Mouse (Mus musculus) cortical plate, adult 2 months (tissue): ENCODE measurements around the gene Eid2. TPM values are rescaled to one million over a fixed set of nuclear protein-coding genes. Genes with fewer than 3 reads are reported as not detected.

Source experiments
- H3K27ac ChIP-seq: fragments of 200-500 bp; 2 replicates; pipeline ENCODE4 v1.5.1; 2012; ENCODE audit warnings: low read length, control low read depth, inconsistent platforms; ENCODE audit not compliant: insufficient read depth
- H3K4me1 ChIP-seq: fragments of 200-500 bp; 2 replicates; pipeline ENCODE4 v1.6.1; 2011; ENCODE audit warnings: low read length; ENCODE audit not compliant: control insufficient read depth, insufficient read depth
- H3K4me3 ChIP-seq: fragments of 200-500 bp; 2 replicates; pipeline ENCODE4 v1.5.1; 2011; ENCODE audit warnings: mild to moderate bottlenecking, low read length, control low read depth; ENCODE audit not compliant: insufficient read depth
- CTCF ChIP-seq: fragments of 200-500 bp; IDR thresholded peaks from 2 replicates; pipeline ENCODE4 v1.5.1; 2011; ENCODE audit warnings: mild to moderate bottlenecking, control low read depth, low read length; ENCODE audit not compliant: insufficient read depth; ENCODE audit errors: extremely low read depth
- POLR2A ChIP-seq: fragments of 200-500 bp; IDR thresholded peaks from 2 replicates; pipeline ENCODE4 v1.6.1; 2011; ENCODE audit warnings: mild to moderate bottlenecking, low read length, control low read depth; ENCODE audit not compliant: insufficient read depth; ENCODE audit errors: extremely low read depth
- polyA plus RNA-seq: library from polyadenylated mRNA; depleted of rRNA; stranded (reverse); fragments of >200 nt; gene quantifications from 2 replicates; pipeline ENCODE4 v1.2.3, GENCODE M21; 2012

Gene Eid2
- polyA plus RNA-seq, 1 experiment: 49.2 TPM

DNA sequence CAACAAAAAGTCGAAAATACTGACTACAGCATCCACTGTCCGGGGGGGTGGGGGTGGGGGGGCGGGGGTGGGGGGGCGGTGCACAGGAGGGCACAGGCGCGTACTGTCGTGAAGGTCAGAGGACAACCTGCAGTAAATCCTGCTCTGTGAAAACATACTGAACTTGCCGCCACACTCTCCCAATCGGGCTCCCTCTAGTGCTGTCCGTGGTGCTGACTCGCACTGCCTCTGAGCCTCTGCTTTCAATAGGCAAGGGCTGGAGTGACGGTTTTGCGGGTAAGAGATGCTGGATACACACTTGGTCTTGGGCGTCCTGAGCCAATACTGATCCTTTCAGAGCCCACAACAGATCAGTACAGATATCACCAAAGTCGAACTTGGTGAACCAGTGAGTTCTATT, 3.9 kb upstream of the Eid2 start:
- Histone ChIP-seq H3K4me1 (peaks cover under 1% of the 10 kb centered on the region; the same call in 1 of the 2 replicates), H3K27ac (no peak overlapping the region), H3K4me3 (no peak overlapping the region)
- no peak for TF ChIP-seq POLR2A
- 0 out of 2 replicates have a peak, but pooled peaks have one; percentile 12 for TF ChIP-seq CTCF

DNA sequence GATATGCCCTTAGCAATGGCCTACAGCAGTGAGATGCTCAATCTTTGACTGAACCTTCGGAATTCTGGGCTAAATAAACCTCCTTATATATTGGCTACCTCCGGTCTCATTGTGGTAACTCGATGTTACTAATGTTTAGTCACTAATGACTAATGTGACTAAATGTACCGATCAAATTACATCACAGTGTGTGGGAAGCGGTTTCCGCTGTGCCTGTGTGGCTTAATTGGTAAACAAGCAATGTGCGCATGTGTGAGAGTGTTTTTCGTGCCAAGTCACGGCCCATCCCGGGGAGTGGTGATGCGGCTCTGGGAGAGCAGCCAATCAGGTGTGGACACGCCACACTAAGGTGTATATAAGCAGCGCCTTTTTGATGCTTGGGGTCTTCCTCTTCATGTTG, 2.3 kb upstream of the Eid2 start:
- TF ChIP-seq POLR2A (no peak), CTCF (no peak)
- no peak overlapping the region for H3K4me3 ChIP-seq
- H3K4me1 ChIP-seq: peaks cover 2% of the 10 kb centered on the region; the same call in 1 of the 2 replicates
- H3K27ac ChIP-seq: no peak overlapping the region

DNA sequence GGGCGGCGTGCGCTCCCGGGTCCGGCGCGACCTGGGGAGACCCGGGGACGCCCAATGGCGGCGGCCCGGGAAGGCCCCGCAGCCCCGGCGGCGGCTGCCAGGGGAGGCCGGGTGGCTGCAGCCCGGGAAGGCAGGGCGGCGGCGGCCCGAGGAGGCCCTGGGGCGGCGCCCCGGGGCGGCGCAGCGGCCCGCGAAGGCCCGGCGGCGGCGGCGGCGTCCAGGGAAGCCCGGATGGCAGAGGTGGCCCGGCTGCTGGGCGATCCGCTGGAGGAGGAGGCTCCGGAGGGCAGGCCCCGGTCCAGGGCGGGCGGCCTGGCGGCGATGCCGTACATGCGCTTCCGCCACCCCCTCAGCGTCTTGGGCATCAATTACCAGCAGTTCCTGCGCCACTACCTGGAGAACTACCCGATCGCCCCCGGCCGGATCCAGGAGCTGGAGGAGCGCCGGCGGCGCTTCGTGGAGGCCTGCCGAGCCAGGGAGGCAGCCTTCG, 406 bp downstream of the Eid2 start:
- Histone ChIP-seq H3K4me3 (peak overlapping the region; percentile 96), H3K27ac (peak overlapping the region; percentile 85), H3K4me1 (peaks cover 2% of the 10 kb centered on the region; the same call in 1 of the 2 replicates)
- TF ChIP-seq CTCF: no peak

DNA sequence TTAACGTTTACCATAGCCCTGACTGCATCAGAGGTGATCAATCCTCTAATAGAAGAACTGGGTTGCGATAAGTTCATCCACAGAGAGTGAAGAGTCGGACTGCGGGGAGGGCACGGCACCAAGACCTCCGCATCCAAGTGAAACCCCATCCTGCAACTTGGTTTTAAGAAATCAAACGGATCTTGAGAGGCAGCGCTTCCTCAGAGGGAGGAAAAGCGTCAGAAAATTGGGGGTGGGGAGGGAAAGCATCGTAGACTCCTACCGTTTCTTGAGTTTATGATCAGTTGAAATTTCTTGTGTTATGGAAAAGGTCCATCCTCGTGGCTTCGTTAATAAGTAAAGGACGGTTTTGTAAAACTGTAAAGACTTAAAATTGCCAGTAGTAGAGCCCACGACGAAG, 895 bp downstream of the Eid2 start:
- Histone ChIP-seq H3K27ac (peak overlapping the region; percentile 6), H3K4me1 (peaks cover 2% of the 10 kb centered on the region; the same call in 1 of the 2 replicates), H3K4me3 (peak overlapping the region; percentile 96)
- TF ChIP-seq CTCF: no peak
- TF ChIP-seq POLR2A: no peak

DNA sequence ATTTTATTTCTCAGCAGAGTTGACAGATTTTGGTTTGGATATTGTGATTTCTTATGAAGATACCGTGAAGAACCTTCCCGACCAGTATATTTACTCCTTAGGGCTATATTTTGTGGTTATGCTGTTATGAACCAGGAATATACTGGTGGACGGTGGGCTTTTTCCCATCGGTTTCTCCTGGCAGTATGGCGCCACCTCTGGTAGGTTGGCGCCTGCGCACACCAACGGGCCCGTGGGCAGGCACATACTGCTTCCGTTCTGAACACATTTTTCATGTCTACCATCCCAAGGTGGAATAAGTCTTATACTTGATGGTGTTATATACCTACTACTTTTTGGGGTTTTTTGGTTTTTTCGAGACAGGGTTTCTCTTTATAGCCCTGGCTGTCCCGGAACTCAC, 1.7 kb downstream of the Eid2 start:
- TF ChIP-seq POLR2A (no peak), CTCF (no peak)
- peaks cover 2% of the 10 kb centered on the region; the same call in 1 of the 2 replicates for H3K4me1 ChIP-seq
- H3K4me3 ChIP-seq: no peak overlapping the region; the same call in 1 of the 2 replicates

DNA sequence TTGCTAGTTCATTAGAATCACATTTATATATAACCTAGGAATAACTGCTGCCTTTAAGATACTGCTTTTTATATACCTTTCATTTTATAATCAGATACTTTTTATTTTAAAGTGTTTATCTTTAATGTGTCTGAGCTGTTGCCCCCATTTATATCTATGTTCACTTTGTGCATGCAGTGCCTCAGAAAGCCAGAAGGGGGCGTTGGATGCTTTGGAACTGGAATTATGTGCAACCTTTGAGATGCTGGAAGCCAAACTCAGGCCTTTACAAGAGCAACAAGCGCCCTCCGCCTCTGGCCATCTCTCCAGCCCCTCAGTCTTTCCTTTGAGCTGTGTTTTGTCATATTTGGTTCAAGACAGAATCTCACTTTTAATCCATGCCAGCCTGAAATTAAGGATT, 4.1 kb downstream of the Eid2 start:
- TF ChIP-seq POLR2A (no peak), CTCF (0 out of 2 replicates have a peak, but pooled peaks have one; percentile 3)
- Histone ChIP-seq H3K4me1 (peaks cover 2% of the 10 kb centered on the region; the same call in 1 of the 2 replicates), H3K27ac (no peak overlapping the region), H3K4me3 (no peak overlapping the region)

More for the DNA sequence above, 1.7 kb downstream of the Eid2 start:
- H3K27ac ChIP-seq: no peak overlapping the region

DNA sequence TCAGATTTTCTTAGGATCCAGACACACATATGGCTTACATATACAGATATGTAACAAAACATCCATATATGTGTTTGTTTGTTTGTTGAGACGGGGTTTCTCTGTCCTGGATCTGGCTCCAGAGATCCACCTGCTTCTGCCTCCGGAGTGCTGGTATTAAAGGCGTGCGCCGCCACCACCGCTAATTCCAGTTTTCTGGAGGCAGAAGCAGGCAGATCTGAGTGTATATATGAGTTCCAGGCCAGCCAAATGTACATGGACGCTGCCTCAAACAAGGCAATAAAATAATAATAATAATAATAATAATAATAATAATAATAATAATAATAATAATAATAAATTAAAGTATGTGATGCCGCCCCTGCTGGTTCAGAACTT, 9.5 kb downstream of the Eid2 start:
- TF ChIP-seq POLR2A (no peak), CTCF (no peak)
- H3K4me1 ChIP-seq: peaks cover 3% of the 10 kb centered on the region; the same call in 1 of the 2 replicates
- H3K27ac ChIP-seq: no peak overlapping the region
- peak overlapping the region; percentile 64; the same call in 1 of the 2 replicates for H3K4me3 ChIP-seq

DNA sequence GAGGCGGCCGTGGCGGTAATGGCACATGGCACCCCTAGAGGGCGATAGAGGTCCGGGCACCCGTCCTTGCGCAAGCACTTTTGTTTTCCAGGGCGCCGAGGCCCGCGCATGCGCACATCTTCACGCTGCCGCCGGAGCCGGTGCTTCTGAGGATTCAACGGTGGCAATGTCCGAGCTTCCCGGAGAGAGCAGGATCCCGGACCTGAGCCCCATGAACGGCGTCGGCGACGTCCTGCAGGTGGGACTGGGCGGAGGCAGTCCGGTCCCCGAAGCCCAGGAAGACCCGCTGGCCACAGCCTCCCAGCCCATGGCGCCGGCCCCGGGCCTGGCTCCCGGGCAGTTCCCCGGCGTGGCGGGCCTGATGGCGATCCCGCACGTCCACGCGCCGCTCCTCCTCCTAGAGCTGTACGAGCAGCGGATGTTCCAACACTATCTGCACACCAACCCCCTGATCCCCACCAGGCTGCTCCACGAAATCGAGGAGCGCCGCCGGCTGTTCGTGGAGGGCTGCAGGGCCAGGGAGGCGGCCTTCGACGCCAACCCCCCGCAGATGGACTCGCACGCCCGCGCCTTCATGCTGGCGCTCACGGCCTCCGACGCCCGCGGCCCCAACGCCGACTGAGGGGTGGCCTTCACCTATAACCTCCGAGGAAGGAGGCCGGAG, 10.1 kb downstream of the Eid2 start, which contains the start of gene Eid2b:
Gene Eid2b, plus strand, starts transcription at position 125 of the 664 bp plus-strand sequence.
- peak within 1 kb of the TSS; percentile 64 for H3K4me3 ChIP-seq
- TF ChIP-seq POLR2A (peak; percentile 80), CTCF (peak; percentile 75)
- H3K27ac ChIP-seq: peak within 1 kb of the TSS; percentile 79
- H3K4me1 ChIP-seq: peaks cover 3% of the 10 kb centered on the region; the same call in 1 of the 2 replicates

DNA sequence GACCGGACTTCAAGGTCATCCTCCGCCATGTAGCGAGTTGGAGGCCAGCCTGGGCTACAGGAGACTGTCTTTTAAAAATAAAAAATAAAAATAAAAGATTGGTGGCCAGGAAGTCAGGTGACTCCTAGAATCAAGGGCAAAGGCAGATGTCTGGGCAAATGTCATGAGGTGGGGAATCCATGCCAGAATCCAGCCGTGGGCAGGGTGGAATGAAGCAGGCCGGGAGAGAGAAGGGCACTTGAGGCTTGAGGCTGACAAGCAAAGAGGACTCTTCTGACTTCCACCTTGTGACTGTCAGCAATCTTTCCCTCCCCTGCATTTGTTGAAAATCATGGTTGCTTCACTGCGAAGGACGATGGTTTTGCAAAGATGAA, 10.6 kb downstream of the Eid2 start:
- TF ChIP-seq CTCF (no peak), POLR2A (no peak)
- H3K4me1 ChIP-seq: peaks cover 3% of the 10 kb centered on the region; the same call in 1 of the 2 replicates

DNA sequence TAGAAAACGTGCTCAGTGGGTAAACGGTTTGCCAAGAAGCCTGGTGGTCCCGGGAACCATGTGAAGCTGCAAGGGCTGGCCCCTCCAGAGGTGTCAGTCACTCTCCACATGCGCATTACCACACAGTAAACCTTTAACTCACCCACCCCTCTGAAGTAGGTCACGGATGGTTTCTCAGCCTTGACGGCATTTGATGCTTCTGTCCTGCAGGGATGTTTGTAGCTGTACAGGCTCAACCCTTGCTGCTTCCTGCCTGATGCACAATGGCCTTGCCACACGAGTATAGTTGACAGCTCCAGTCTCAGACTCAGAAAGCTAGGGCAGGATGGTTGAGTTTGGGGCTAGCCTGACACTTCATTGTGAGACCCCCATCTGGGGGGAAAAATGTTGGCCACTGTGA, 12.9 kb downstream of the Eid2 start:
- Histone ChIP-seq H3K4me1 (peaks cover 3% of the 10 kb centered on the region; the same call in 1 of the 2 replicates), H3K4me3 (no peak overlapping the region), H3K27ac (no peak overlapping the region)
- no peak for TF ChIP-seq CTCF

More for the DNA sequence above, 10.6 kb downstream of the Eid2 start:
- Histone ChIP-seq H3K4me3 (peak overlapping the region; percentile 64), H3K27ac (0 out of 2 replicates have a peak overlapping the region, but pooled peaks have one; percentile 79)
